Mouse (Mus musculus): Measurements from ENCODE around the gene Sfxn3. TPM values are rescaled to one million over a fixed set of nuclear protein-coding genes. Genes with fewer than 3 reads are reported as not detected.

Gene Sfxn3
- polyA plus RNA-seq, 1 experiment: 20.7 TPM

- H3K27me3 ChIP-seq (ENCODE audit: control insufficient read depth, insufficient read depth, low read length): no peaks in the 10 kb centered on the region
- peaks cover 11% of the 10 kb centered on the region for H3K4me1 ChIP-seq (ENCODE audit: control insufficient read depth, insufficient read depth, low read length)
- no peak for TF ChIP-seq CTCF (IDR thresholded peaks at IDR 0.05; ENCODE audit: control insufficient read depth, insufficient read depth, insufficient replicate concordance, low read depth, low read length)
- TF ChIP-seq POLR2A (IDR thresholded peaks at IDR 0.05; ENCODE audit: control insufficient read depth, low read depth, low read length): no peak
- peak overlapping the region; percentile 85 for H3K27ac ChIP-seq (ENCODE audit: control insufficient read depth, insufficient read depth, low read depth, low read length)
- peak overlapping the region; percentile 95 for H3K4me3 ChIP-seq (ENCODE audit: control insufficient read depth, low read depth, low read length)
- H3K36me3 ChIP-seq (ENCODE audit: control insufficient read depth, insufficient read depth, low read length): peaks cover 2% of the 10 kb centered on the region
These were observed 40.3 kb upstream of the Sfxn3 start for GRCm38 (mm10) chr19:45007021-45007420.

- Histone ChIP-seq H3K27me3 (ENCODE audit: control insufficient read depth, insufficient read depth, low read length) (no peaks in the 10 kb centered on the region), H3K4me3 (ENCODE audit: control insufficient read depth, low read depth, low read length) (no peak overlapping the region), H3K4me1 (ENCODE audit: control insufficient read depth, insufficient read depth, low read length) (peaks cover 11% of the 10 kb centered on the region), H3K36me3 (ENCODE audit: control insufficient read depth, insufficient read depth, low read length) (peaks cover 2% of the 10 kb centered on the region), H3K27ac (ENCODE audit: control insufficient read depth, insufficient read depth, low read depth, low read length) (no peak overlapping the region; the same call in 1 of the 2 replicates)
- no peak for TF ChIP-seq POLR2A (IDR thresholded peaks at IDR 0.05; ENCODE audit: control insufficient read depth, low read depth, low read length)
- TF ChIP-seq CTCF (IDR thresholded peaks at IDR 0.05; ENCODE audit: control insufficient read depth, insufficient read depth, insufficient replicate concordance, low read depth, low read length): no peak
These were observed 39.7 kb upstream of the Sfxn3 start for GRCm38 (mm10) chr19:45007425-45008191.

DNA sequence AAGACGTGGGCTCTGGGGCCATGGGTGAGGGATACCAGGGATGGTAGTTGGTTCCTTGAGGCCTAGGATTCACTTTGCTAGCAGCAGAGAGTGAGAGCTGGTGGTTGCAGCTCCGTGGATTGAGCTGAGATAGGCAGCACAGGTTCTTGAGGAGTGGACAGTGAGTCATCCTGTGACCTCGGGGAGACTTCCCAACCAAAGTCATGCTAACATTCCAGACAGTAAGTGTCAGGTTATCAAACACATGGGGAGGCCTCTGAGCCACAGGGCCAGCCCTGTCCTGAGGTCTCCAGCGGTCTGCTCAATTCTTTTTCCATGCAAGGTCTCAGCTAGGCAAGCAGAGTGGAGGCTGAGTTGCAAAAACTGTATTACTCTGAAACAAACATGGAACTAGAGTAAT, 36.7 kb upstream of the Sfxn3 start:
- TF ChIP-seq POLR2A (IDR thresholded peaks at IDR 0.05; ENCODE audit: control insufficient read depth, low read depth, low read length) (no peak), CTCF (IDR thresholded peaks at IDR 0.05; ENCODE audit: control insufficient read depth, insufficient read depth, insufficient replicate concordance, low read depth, low read length) (no peak)
- H3K36me3 ChIP-seq (ENCODE audit: control insufficient read depth, insufficient read depth, low read length): peaks cover 2% of the 10 kb centered on the region

GRCm38 (mm10) chr19:45012219-45012618, 35.1 kb upstream of the Sfxn3 start:
- TF ChIP-seq CTCF (IDR thresholded peaks at IDR 0.05; ENCODE audit: control insufficient read depth, insufficient read depth, insufficient replicate concordance, low read depth, low read length): no peak
- TF ChIP-seq POLR2A (IDR thresholded peaks at IDR 0.05; ENCODE audit: control insufficient read depth, low read depth, low read length): no peak
- Histone ChIP-seq H3K27ac (ENCODE audit: control insufficient read depth, insufficient read depth, low read depth, low read length) (no peak overlapping the region), H3K36me3 (ENCODE audit: control insufficient read depth, insufficient read depth, low read length) (peaks cover 2% of the 10 kb centered on the region), H3K27me3 (ENCODE audit: control insufficient read depth, insufficient read depth, low read length) (peaks cover 3% of the 10 kb centered on the region), H3K4me1 (ENCODE audit: control insufficient read depth, insufficient read depth, low read length) (peaks cover 26% of the 10 kb centered on the region), H3K4me3 (ENCODE audit: control insufficient read depth, low read depth, low read length) (no peak overlapping the region)

More for the DNA sequence above, 36.7 kb upstream of the Sfxn3 start:
- Histone ChIP-seq H3K27me3 (ENCODE audit: control insufficient read depth, insufficient read depth, low read length) (peaks cover 2% of the 10 kb centered on the region; the same call in 1 of the 2 replicates), H3K4me1 (ENCODE audit: control insufficient read depth, insufficient read depth, low read length) (peaks cover 27% of the 10 kb centered on the region), H3K4me3 (ENCODE audit: control insufficient read depth, low read depth, low read length) (no peak overlapping the region), H3K27ac (ENCODE audit: control insufficient read depth, insufficient read depth, low read depth, low read length) (no peak overlapping the region)

DNA sequence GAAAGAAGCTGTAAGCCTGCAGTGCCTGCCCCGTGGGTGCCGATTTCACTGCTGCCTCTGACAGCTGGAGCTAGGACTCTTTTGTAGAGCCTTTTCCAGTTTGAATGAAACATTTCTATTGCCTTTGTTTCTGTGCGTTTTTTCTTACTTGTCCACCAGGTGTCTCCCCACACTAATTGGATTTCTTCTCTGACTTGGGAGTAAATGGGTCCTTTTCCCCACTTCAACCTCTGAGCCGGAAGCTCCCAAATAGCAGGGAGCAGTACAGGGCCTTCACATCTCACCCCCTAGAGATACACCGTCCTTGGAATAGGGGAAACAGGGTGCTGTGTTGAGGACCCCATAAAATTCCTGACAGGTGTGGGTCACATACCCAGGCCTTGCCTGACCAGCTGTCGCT, 34.7 kb upstream of the Sfxn3 start:
- peaks cover 2% of the 10 kb centered on the region for H3K36me3 ChIP-seq (ENCODE audit: control insufficient read depth, insufficient read depth, low read length)
- peaks cover 21% of the 10 kb centered on the region for H3K4me1 ChIP-seq (ENCODE audit: control insufficient read depth, insufficient read depth, low read length)
- no peak for TF ChIP-seq POLR2A (IDR thresholded peaks at IDR 0.05; ENCODE audit: control insufficient read depth, low read depth, low read length)
- TF ChIP-seq CTCF (IDR thresholded peaks at IDR 0.05; ENCODE audit: control insufficient read depth, insufficient read depth, insufficient replicate concordance, low read depth, low read length): no peak
- peaks cover 3% of the 10 kb centered on the region for H3K27me3 ChIP-seq (ENCODE audit: control insufficient read depth, insufficient read depth, low read length)
- no peak overlapping the region for H3K27ac ChIP-seq (ENCODE audit: control insufficient read depth, insufficient read depth, low read depth, low read length)
- no peak overlapping the region for H3K4me3 ChIP-seq (ENCODE audit: control insufficient read depth, low read depth, low read length)

GRCm38 (mm10) chr19:45013581-45014225, 33.6 kb upstream of the Sfxn3 start:
- no peak overlapping the region for H3K4me3 ChIP-seq (ENCODE audit: control insufficient read depth, low read depth, low read length)
- TF ChIP-seq CTCF (IDR thresholded peaks at IDR 0.05; ENCODE audit: control insufficient read depth, insufficient read depth, insufficient replicate concordance, low read depth, low read length) (no peak), POLR2A (IDR thresholded peaks at IDR 0.05; ENCODE audit: control insufficient read depth, low read depth, low read length) (no peak)

DNA sequence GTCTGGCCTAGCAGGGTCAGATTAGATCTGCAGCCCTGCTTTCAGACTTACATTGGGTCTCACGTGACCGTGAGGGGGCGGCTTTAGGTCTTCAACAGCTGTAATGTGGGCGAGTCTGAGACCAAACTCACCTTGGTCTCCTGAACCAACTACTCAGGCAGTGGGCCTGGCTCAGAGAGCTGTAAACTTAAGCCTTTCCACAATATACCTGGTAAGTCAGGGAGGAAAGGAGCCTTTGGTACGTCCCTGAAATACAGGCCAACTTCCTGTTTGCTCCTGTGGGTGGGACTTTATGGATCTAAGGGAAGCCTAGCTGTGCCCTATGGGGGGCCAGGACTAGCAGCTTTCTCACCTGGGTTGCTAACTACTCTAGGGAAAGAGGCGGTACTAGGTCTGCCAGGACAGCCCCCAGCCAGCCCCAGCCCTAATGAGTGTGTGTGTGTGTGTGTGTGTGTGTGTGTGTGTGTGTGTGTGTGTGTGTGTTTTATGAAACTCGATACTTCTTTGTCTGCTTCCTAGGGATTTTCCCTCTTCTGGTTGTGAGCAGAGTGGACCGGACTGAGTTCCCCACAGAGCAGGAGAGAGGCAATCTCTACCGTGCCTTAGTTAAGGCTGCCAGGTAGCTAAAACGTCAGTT, 32.9 kb upstream of the Sfxn3 start, which contains the start of gene Lzts2:
Gene Lzts2 (plus strand): TSS at position 80 of the 637 bp plus-strand sequence.
- TF ChIP-seq POLR2A (IDR thresholded peaks at IDR 0.05; ENCODE audit: control insufficient read depth, low read depth, low read length) (no peak), CTCF (IDR thresholded peaks at IDR 0.05; ENCODE audit: control insufficient read depth, insufficient read depth, insufficient replicate concordance, low read depth, low read length) (no peak)
- Histone ChIP-seq H3K27ac (ENCODE audit: control insufficient read depth, insufficient read depth, low read depth, low read length) (peak within 1 kb of the TSS; percentile 76), H3K4me1 (ENCODE audit: control insufficient read depth, insufficient read depth, low read length) (peaks cover 26% of the 10 kb centered on the region), H3K4me3 (ENCODE audit: control insufficient read depth, low read depth, low read length) (peak within 1 kb of the TSS; percentile 93), H3K36me3 (ENCODE audit: control insufficient read depth, insufficient read depth, low read length) (peaks cover 2% of the 10 kb centered on the region), H3K27me3 (ENCODE audit: control insufficient read depth, insufficient read depth, low read length) (peaks cover 3% of the 10 kb centered on the region)

More at GRCm38 (mm10) chr19:45013581-45014225, 33.6 kb upstream of the Sfxn3 start:
- Histone ChIP-seq H3K36me3 (ENCODE audit: control insufficient read depth, insufficient read depth, low read length) (peaks cover 2% of the 10 kb centered on the region), H3K27ac (ENCODE audit: control insufficient read depth, insufficient read depth, low read depth, low read length) (no peak overlapping the region), H3K27me3 (ENCODE audit: control insufficient read depth, insufficient read depth, low read length) (peaks cover 3% of the 10 kb centered on the region), H3K4me1 (ENCODE audit: control insufficient read depth, insufficient read depth, low read length) (peaks cover 25% of the 10 kb centered on the region)

All from testis, adult 2 months (tissue).